ENCODE assay signal across 23 mouse cellular contexts in the genomic region with DNA sequence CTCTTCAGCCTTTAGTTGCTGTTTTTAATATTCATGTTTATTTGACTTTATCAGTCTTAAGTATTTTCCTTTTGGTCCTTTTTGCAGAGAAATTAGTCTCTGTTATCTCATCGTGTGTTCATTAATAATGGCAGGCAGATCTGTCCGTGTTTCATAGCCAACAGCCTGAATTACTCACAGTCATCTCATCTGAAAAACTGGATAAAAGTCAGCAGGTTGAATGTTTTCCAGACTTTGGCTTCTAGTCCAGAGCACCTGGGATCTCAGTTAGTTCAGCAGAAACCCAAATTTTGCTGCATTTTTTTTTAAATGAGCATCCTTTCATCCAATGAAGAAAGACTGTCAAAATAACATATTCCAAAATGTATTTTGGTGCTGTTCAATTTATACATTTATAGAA.
DNase-seq lines count a peak whose midpoint lies in the region; ATAC-seq and TF ChIP-seq lines count a peak whose summit lies in the region.
"Had no signal": no experiment of that assay in that cellular context is flagged by ENCODE, and none has a peak within 500 bp of the region (broad histone marks: within the 10 kb centered on the region; RNA-seq: fewer than 3 reads in every experiment).

No protein-coding gene starts in this region.

- no peak overlapping the region for H3K9ac ChIP-seq in forebrain, embryonic 16.5 days (replicated peaks; ENCODE audit: low read depth, low read length)
- no peak overlapping the region for H3K9ac ChIP-seq in lung, postnatal 0 days (replicated peaks; ENCODE audit: low read depth)
- H3K9ac ChIP-seq: forebrain, embryonic 13.5 days; forebrain, postnatal 0 days; heart, embryonic 12.5 days; heart, embryonic 15.5 days; hindbrain, embryonic 13.5 days; intestine, embryonic 15.5 days had no signal

- H3K4me2 ChIP-seq in forebrain, embryonic 16.5 days (ENCODE audit: low read length): no peak overlapping the region
- H3K4me2 ChIP-seq in lung, postnatal 0 days (replicated peaks; ENCODE audit: low read depth, low read length): no peak overlapping the region
- H3K4me2 ChIP-seq: forebrain, embryonic 13.5 days; heart, embryonic 12.5 days; heart, embryonic 15.5 days; hindbrain, embryonic 13.5 days; intestine, embryonic 15.5 days had no signal

- no peak overlapping the region for H3K27ac ChIP-seq in forebrain, embryonic 16.5 days (ENCODE audit: low read length)
- no peak overlapping the region for H3K27ac ChIP-seq in lung, postnatal 0 days (ENCODE audit: low read length)
- H3K27ac ChIP-seq: forebrain, embryonic 10.5 days; forebrain, embryonic 13.5 days; heart, embryonic 15.5 days; hindbrain, embryonic 10.5 days; hindbrain, embryonic 13.5 days; intestine, embryonic 15.5 days had no signal

- no peak for TF ChIP-seq EP300 in lung, postnatal 0 days (IDR thresholded peaks at IDR 0.05)

- no peaks in the 10 kb centered on the region for H3K9me3 ChIP-seq in forebrain, embryonic 16.5 days (ENCODE audit: control insufficient read depth, low read length)
- H3K9me3 ChIP-seq in lung, postnatal 0 days (ENCODE audit: low read length): no peaks in the 10 kb centered on the region
- H3K9me3 ChIP-seq: forebrain, embryonic 10.5 days; forebrain, embryonic 13.5 days; heart, embryonic 12.5 days; heart, embryonic 15.5 days; hindbrain, embryonic 10.5 days; hindbrain, embryonic 13.5 days; intestine, embryonic 15.5 days had no signal

- 86% methylated on average over 2 of the region's 2 CpGs for WGBS in forebrain, embryonic 16.5 days
- WGBS in lung, postnatal 0 days: 54% methylated on average over 2 of the region's 2 CpGs

- no peaks in the 10 kb centered on the region for H3K36me3 ChIP-seq in forebrain, embryonic 16.5 days (ENCODE audit: control insufficient read depth, insufficient read depth)
- no peaks in the 10 kb centered on the region for H3K36me3 ChIP-seq in lung, postnatal 0 days (ENCODE audit: insufficient read depth, low read length)
- H3K36me3 ChIP-seq: forebrain, embryonic 10.5 days; heart, embryonic 12.5 days; heart, embryonic 15.5 days; hindbrain, embryonic 10.5 days; hindbrain, embryonic 13.5 days; intestine, embryonic 15.5 days had no signal

- H3K4me1 ChIP-seq in forebrain, embryonic 16.5 days (replicated peaks; ENCODE audit: control insufficient read depth, insufficient read depth, low read length): no peaks in the 10 kb centered on the region
- H3K4me1 ChIP-seq in lung, postnatal 0 days (ENCODE audit: insufficient read depth, low read depth, low read length): no peaks in the 10 kb centered on the region
- H3K4me1 ChIP-seq: forebrain, embryonic 10.5 days; forebrain, embryonic 13.5 days; heart, embryonic 15.5 days; hindbrain, embryonic 10.5 days; hindbrain, embryonic 13.5 days; intestine, embryonic 15.5 days had no signal

- DNase-seq in cerebellum, postnatal 4 days (ENCODE audit: low spot score in 2 of 2): no peak
- peak; percentile 58 for DNase-seq in cerebellum, adult 8-10 months
- peak; percentile 53 to 76 for DNase-seq in cerebellum, postnatal 10 days
- no peak for DNase-seq in lung, postnatal 0 days (ENCODE audit: low spot score)
- no peak for DNase-seq in adipocyte (ENCODE audit: low spot score)
- DNase-seq: adrenal gland, postnatal 14 days; forebrain, postnatal 0 days; gastrocnemius, postnatal 25 days; heart, adult 18-20 months; heart, postnatal 10 days; heart, postnatal 36 days; kidney, adult 11 months had no signal

- no peak overlapping the region for H3K4me3 ChIP-seq in forebrain, embryonic 16.5 days (replicated peaks; ENCODE audit: low read length)
- H3K4me3 ChIP-seq in lung, postnatal 0 days (ENCODE audit: low read depth, low read length): no peak overlapping the region
- H3K4me3 ChIP-seq: forebrain, embryonic 10.5 days; forebrain, embryonic 13.5 days; heart, embryonic 12.5 days; heart, embryonic 15.5 days; hindbrain, embryonic 10.5 days; hindbrain, embryonic 13.5 days; intestine, embryonic 15.5 days had no signal

- peak; percentile 72 for ATAC-seq in cerebellum, adult (ENCODE audit: insufficient number of reproducible peaks, low FRiP score, low TSS enrichment)
- ATAC-seq in forebrain, embryonic 16.5 days: no peak
- no peak for ATAC-seq in lung, postnatal 0 days
- ATAC-seq: activated CD4-positive, CD25-positive, alpha-beta regulatory T cell, adult 4 months; forebrain, embryonic 13.5 days; forebrain, postnatal 0 days; hindbrain, embryonic 16.5 days; intestine, embryonic 15.5 days had no signal

- no peaks in the 10 kb centered on the region for H3K27me3 ChIP-seq in forebrain, embryonic 16.5 days (replicated peaks; ENCODE audit: control insufficient read depth, insufficient read depth, low read length)
- no peaks in the 10 kb centered on the region for H3K27me3 ChIP-seq in lung, postnatal 0 days (replicated peaks; ENCODE audit: insufficient read depth, low read length)
- H3K27me3 ChIP-seq: forebrain, embryonic 13.5 days; heart, embryonic 12.5 days; heart, embryonic 15.5 days; hindbrain, embryonic 13.5 days; intestine, embryonic 15.5 days had no signal

- TF ChIP-seq CTCF in lung, postnatal 0 days (IDR thresholded peaks at IDR 0.05): no peak

Comparison
In these comparisons a context has a peak if more than half of its experiments do, and no peak if none do; other contexts are left out.
1. DNase-seq: peak in cerebellum, adult 8-10 months (single experiment) and cerebellum, postnatal 10 days (2 of 2); none in cerebellum, postnatal 4 days (0 of 2), lung, postnatal 0 days (single experiment) and adipocyte (single experiment).